Mouse (Mus musculus) liver, adult 2 months (tissue): ENCODE data around the gene Slc5a3.

Experiments used
- CTCF ChIP-seq: fragments of 200-500 bp; IDR thresholded peaks from 2 replicates; pipeline ENCODE4 v1.5.1; 2011; ENCODE audit warnings: low read depth, low read length, control low read depth
- POLR2A ChIP-seq: fragments of 200-500 bp; IDR thresholded peaks from 2 replicates; pipeline ENCODE4 v1.6.1; 2011; ENCODE audit warnings: low read length, control low read depth; ENCODE audit not compliant: insufficient read depth; ENCODE audit errors: extremely low read depth

DNA sequence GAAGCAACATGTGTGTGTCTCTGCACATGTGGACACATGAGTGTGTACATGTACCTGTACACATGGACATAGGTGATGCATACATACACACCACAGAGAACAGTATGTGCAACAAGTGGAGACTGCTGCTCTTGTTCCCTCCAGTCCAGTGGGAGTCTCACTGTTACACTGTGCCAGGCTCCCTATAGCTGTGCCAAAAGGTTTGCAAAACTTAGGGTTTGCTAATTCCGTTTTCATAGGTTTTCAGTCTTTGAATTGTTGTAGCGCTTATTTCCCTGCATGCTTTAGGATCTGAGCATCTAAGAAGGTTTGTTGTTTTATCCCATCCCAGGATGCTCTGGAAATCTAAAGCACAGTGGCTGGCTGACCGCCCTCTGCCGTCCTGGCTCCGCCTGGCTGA, 33.8 kb downstream of the Slc5a3 start:
- TF ChIP-seq CTCF (no peak), POLR2A (no peak)
